Mouse (Mus musculus) liver, embryonic 16.5 days (tissue): ENCODE measurements at regions not wholly inside any gene's neighbourhood (a gene's known extent, or its start where the extent isn't known, plus 50 kb on each side); places are given as distances from the start of the nearest gene placed in this dataset.

Experiments used
- ATAC-seq: fragments of 200-750 bp; cut with Nextera tagmentation; 2 replicates; pipeline ENCODE4 v1.8.0; 2017; ENCODE audit warnings: low read depth, mild to moderate bottlenecking, moderate number of reproducible peaks, moderate library complexity
- H3K27ac ChIP-seq: fragments of 300-500 bp; sonication (generic); 2 replicates; pipeline ENCODE4 v1.5.1; 2014; ENCODE audit warnings: mild to moderate bottlenecking, low read length
- H3K27me3 ChIP-seq: fragments of 300-500 bp; sonication (generic); 2 replicates; pipeline ENCODE4 v1.6.1; 2014; ENCODE audit warnings: low read depth, low read length, mixed read lengths; ENCODE audit not compliant: control insufficient read depth, insufficient read depth
- H3K36me3 ChIP-seq: fragments of 300-500 bp; sonication (generic); 2 replicates; pipeline ENCODE4 v1.6.1; 2014; ENCODE audit warnings: mild to moderate bottlenecking; ENCODE audit not compliant: control insufficient read depth, insufficient read depth
- H3K4me1 ChIP-seq: fragments of 300-500 bp; sonication (generic); 2 replicates; pipeline ENCODE4 v1.6.1; 2014; ENCODE audit warnings: low read depth, low read length, mixed read lengths; ENCODE audit not compliant: control insufficient read depth
- H3K4me2 ChIP-seq: fragments of 300-500 bp; sonication (generic); 2 replicates; pipeline ENCODE4 v1.6.1; 2014; ENCODE audit warnings: low read depth, low read length, mixed read lengths
- H3K4me3 ChIP-seq: fragments of 300-500 bp; sonication (generic); 2 replicates; pipeline ENCODE4 v1.5.1; 2014; ENCODE audit warnings: low read depth, mild to moderate bottlenecking, low read length
- H3K9ac ChIP-seq: fragments of 300-500 bp; sonication (generic); 2 replicates; pipeline ENCODE4 v1.6.1; 2014; ENCODE audit warnings: low read depth, low read length
- H3K9me3 ChIP-seq: fragments of 300-500 bp; sonication (generic); replicated peaks from 2 replicates; pipeline ENCODE4 v1.6.1; 2016; ENCODE audit warnings: low read length; ENCODE audit not compliant: control insufficient read depth
- WGBS: fragments of 180-500 bp; shearing (Covaris S2); extraction: QIAGEN DNeasy Blood & Tissue Kit; methylation state at CpG from one replicate; pipeline ENCODE4 v1.1.7; 2014; ENCODE audit not compliant: insufficient replicate concordance; 5-methylcytosine and 5-hydroxymethylcytosine counted together

GRCm38 (mm10) chr5:74827944-74828343 lies 125.2 kb upstream of the Lnx1 start:
- no peak for ATAC-seq
- WGBS: 60% methylated on average over 4 of the region's 4 CpGs
- Histone ChIP-seq H3K4me3 (no peak overlapping the region), H3K9me3 (no peaks in the 10 kb centered on the region), H3K9ac (no peak overlapping the region), H3K4me2 (no peak overlapping the region), H3K27me3 (no peaks in the 10 kb centered on the region), H3K4me1 (no peaks in the 10 kb centered on the region), H3K36me3 (no peaks in the 10 kb centered on the region), H3K27ac (no peak overlapping the region)

- H3K9ac ChIP-seq: no peak overlapping the region
- 54% methylated on average over 5 of the region's 5 CpGs for WGBS
- no peaks in the 10 kb centered on the region for H3K36me3 ChIP-seq
- H3K4me1 ChIP-seq: no peaks in the 10 kb centered on the region
- no peak overlapping the region for H3K4me3 ChIP-seq
- no peak overlapping the region for H3K4me2 ChIP-seq
- no peak overlapping the region for H3K27ac ChIP-seq
- H3K27me3 ChIP-seq: no peaks in the 10 kb centered on the region
- ATAC-seq: no peak
- no peaks in the 10 kb centered on the region for H3K9me3 ChIP-seq
These were observed 123.0 kb upstream of the Lnx1 start for GRCm38 (mm10) chr5:74825517-74826254.

GRCm38 (mm10) chr5:74823719-74824118 lies 121.0 kb upstream of the Lnx1 start:
- H3K4me1 ChIP-seq: no peaks in the 10 kb centered on the region
- H3K27ac ChIP-seq: no peak overlapping the region
- no peaks in the 10 kb centered on the region for H3K27me3 ChIP-seq
- no peak overlapping the region for H3K4me2 ChIP-seq
- 57% methylated on average over 7 of the region's 7 CpGs for WGBS
- H3K9ac ChIP-seq: no peak overlapping the region
- H3K36me3 ChIP-seq: no peaks in the 10 kb centered on the region
- no peak overlapping the region for H3K4me3 ChIP-seq
- no peak for ATAC-seq
- no peaks in the 10 kb centered on the region for H3K9me3 ChIP-seq

- no peak overlapping the region for H3K27ac ChIP-seq
- no peaks in the 10 kb centered on the region for H3K4me1 ChIP-seq
- no peak overlapping the region for H3K9ac ChIP-seq
- H3K4me2 ChIP-seq: no peak overlapping the region
- no peak for ATAC-seq
- no peaks in the 10 kb centered on the region for H3K27me3 ChIP-seq
- H3K9me3 ChIP-seq: no peaks in the 10 kb centered on the region
- no peaks in the 10 kb centered on the region for H3K36me3 ChIP-seq
- 60% methylated on average over 4 of the region's 4 CpGs for WGBS
- no peak overlapping the region for H3K4me3 ChIP-seq
These were observed 119.3 kb upstream of the Lnx1 start for GRCm38 (mm10) chr5:74821969-74822368.

- Histone ChIP-seq H3K4me2 (no peak overlapping the region), H3K4me1 (no peaks in the 10 kb centered on the region), H3K9me3 (no peaks in the 10 kb centered on the region), H3K27ac (no peak overlapping the region), H3K36me3 (no peaks in the 10 kb centered on the region), H3K4me3 (no peak overlapping the region), H3K27me3 (no peaks in the 10 kb centered on the region), H3K9ac (no peak overlapping the region)
- no peak for ATAC-seq
- WGBS: 57% methylated on average over 5 of the region's 5 CpGs
These were observed 113.8 kb upstream of the Lnx1 start for GRCm38 (mm10) chr5:74816523-74816922.

GRCm38 (mm10) chr5:74813396-74813795 lies 110.7 kb upstream of the Lnx1 start:
- H3K4me2 ChIP-seq: no peak overlapping the region
- H3K4me3 ChIP-seq: no peak overlapping the region
- H3K4me1 ChIP-seq: no peaks in the 10 kb centered on the region
- no peak overlapping the region for H3K27ac ChIP-seq
- H3K36me3 ChIP-seq: no peaks in the 10 kb centered on the region
- WGBS: 45% methylated on average over 3 of the region's 3 CpGs
- no peak for ATAC-seq
- no peak overlapping the region for H3K9ac ChIP-seq
- no peaks in the 10 kb centered on the region for H3K27me3 ChIP-seq
- H3K9me3 ChIP-seq: no peaks in the 10 kb centered on the region

GRCm38 (mm10) chr5:74811046-74811445 lies 108.3 kb upstream of the Lnx1 start:
- no peak for ATAC-seq
- no peak overlapping the region for H3K27ac ChIP-seq
- WGBS: 69% methylated on average over 7 of the region's 7 CpGs

GRCm38 (mm10) chr5:74807581-74808221 lies 105.0 kb upstream of the Lnx1 start:
- Histone ChIP-seq H3K4me1 (no peaks in the 10 kb centered on the region), H3K27me3 (no peaks in the 10 kb centered on the region), H3K9ac (no peak overlapping the region), H3K36me3 (no peaks in the 10 kb centered on the region), H3K9me3 (no peaks in the 10 kb centered on the region), H3K4me3 (no peak overlapping the region), H3K4me2 (no peak overlapping the region), H3K27ac (no peak overlapping the region)
- WGBS: 45% methylated on average over 5 of the region's 5 CpGs
- ATAC-seq: no peak

More at GRCm38 (mm10) chr5:74811046-74811445, 108.3 kb upstream of the Lnx1 start:
- H3K36me3 ChIP-seq: no peaks in the 10 kb centered on the region
- no peak overlapping the region for H3K9ac ChIP-seq
- no peaks in the 10 kb centered on the region for H3K9me3 ChIP-seq
- H3K4me1 ChIP-seq: no peaks in the 10 kb centered on the region
- H3K4me2 ChIP-seq: no peak overlapping the region
- H3K4me3 ChIP-seq: no peak overlapping the region
- no peaks in the 10 kb centered on the region for H3K27me3 ChIP-seq

GRCm38 (mm10) chr5:74801946-74802345 lies 99.2 kb upstream of the Lnx1 start:
- H3K4me2 ChIP-seq: no peak overlapping the region
- no peak overlapping the region for H3K27ac ChIP-seq
- H3K36me3 ChIP-seq: no peaks in the 10 kb centered on the region
- no peak for ATAC-seq
- no peaks in the 10 kb centered on the region for H3K9me3 ChIP-seq
- no peaks in the 10 kb centered on the region for H3K27me3 ChIP-seq
- H3K9ac ChIP-seq: no peak overlapping the region
- no peaks in the 10 kb centered on the region for H3K4me1 ChIP-seq
- WGBS: 43% methylated on average over 10 of the region's 10 CpGs
- H3K4me3 ChIP-seq: no peak overlapping the region
